Mouse (Mus musculus) lung, embryonic 16.5 days (tissue): ENCODE data around the gene Ddx42. TPM values are rescaled to one million over a fixed set of nuclear protein-coding genes. Genes with fewer than 3 reads are reported as not detected.

Experiments
- ATAC-seq: fragments of 200-750 bp; cut with Nextera tagmentation; 2 replicates; pipeline ENCODE4 v1.8.0; 2017; ENCODE audit warnings: low read depth, mild to moderate bottlenecking, moderate library complexity
- H3K27ac ChIP-seq: fragments of 300-500 bp; sonication (generic); 2 replicates; pipeline ENCODE4 v1.5.1; 2014; ENCODE audit warnings: mild to moderate bottlenecking, control low read depth, low read length
- H3K27me3 ChIP-seq: fragments of 300-500 bp; sonication (generic); 2 replicates; pipeline ENCODE4 v1.6.1; 2014; ENCODE audit warnings: low read depth, low read length, mixed read lengths; ENCODE audit not compliant: control insufficient read depth, insufficient read depth
- H3K36me3 ChIP-seq: fragments of 300-500 bp; sonication (generic); 2 replicates; pipeline ENCODE4 v1.6.1; 2014; ENCODE audit warnings: low read length; ENCODE audit not compliant: control insufficient read depth, insufficient read depth
- H3K4me1 ChIP-seq: fragments of 300-500 bp; sonication (generic); replicated peaks from 2 replicates; pipeline ENCODE4 v1.6.1; 2014; ENCODE audit warnings: low read length, mixed read lengths; ENCODE audit not compliant: control insufficient read depth, insufficient read depth
- H3K4me2 ChIP-seq: fragments of 300-500 bp; sonication (generic); 2 replicates; pipeline ENCODE4 v1.6.1; 2014; ENCODE audit warnings: low read depth, low read length, control low read depth
- H3K4me3 ChIP-seq: fragments of 300-500 bp; sonication (generic); 2 replicates; pipeline ENCODE4 v1.5.1; 2014; ENCODE audit warnings: mild to moderate bottlenecking, low read length, control low read depth
- H3K9ac ChIP-seq: fragments of 300-500 bp; sonication (generic); 2 replicates; pipeline ENCODE4 v1.6.1; 2014; ENCODE audit warnings: low read length, control low read depth
- H3K9me3 ChIP-seq: fragments of 300-500 bp; sonication (generic); 2 replicates; pipeline ENCODE4 v1.6.1; 2016; ENCODE audit warnings: low read length; ENCODE audit not compliant: control insufficient read depth
- WGBS: fragments of 180-500 bp; shearing (Covaris S2); extraction: QIAGEN DNeasy Blood & Tissue Kit; methylation state at CpG from one replicate; pipeline ENCODE4 v1.1.7; 2014; 5-methylcytosine and 5-hydroxymethylcytosine counted together
- polyA plus RNA-seq: library from polyadenylated mRNA; unstranded; fragments of >200 nt; fragmentation: Nextera tagmentation; extraction: Ambion mirVana; gene quantifications from 2 replicates; pipeline ENCODE4 v1.2.1, GENCODE M21; 2015

The Ddx42 gene
- polyA plus RNA-seq, 1 experiment from 2014 or later, result 72.9 TPM

DNA sequence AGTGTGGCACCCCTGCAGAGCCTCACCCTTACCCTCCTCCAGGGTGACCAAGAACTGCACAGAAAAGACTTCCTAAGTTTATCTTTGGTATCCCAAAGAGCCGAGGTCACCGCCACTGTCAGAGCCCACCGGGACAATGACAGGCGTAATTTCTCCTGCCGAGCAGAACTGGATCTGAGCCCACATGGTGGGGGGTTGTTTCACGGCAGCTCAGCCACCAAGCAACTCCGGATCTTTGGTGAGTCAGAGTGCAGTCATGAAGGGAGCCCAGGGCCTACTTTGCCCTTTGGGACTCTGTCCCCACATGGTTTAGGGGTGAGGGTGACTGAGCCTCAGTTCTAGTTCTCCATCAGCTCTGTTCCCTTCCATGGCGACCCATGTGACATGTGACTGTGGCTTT is 67.4 kb downstream of the Ddx42 start:
- Histone ChIP-seq H3K4me1 (0 out of 2 replicates have a peak, but pooled peaks cover 4% of the 10 kb centered on the region), H3K9me3 (no peaks in the 10 kb centered on the region), H3K4me2 (no peak overlapping the region), H3K9ac (no peak overlapping the region), H3K27ac (no peak overlapping the region), H3K4me3 (no peak overlapping the region), H3K27me3 (no peaks in the 10 kb centered on the region), H3K36me3 (no peaks in the 10 kb centered on the region)
- WGBS, result 47% methylated on average over 8 of the region's 8 CpGs
- no peak for ATAC-seq

DNA sequence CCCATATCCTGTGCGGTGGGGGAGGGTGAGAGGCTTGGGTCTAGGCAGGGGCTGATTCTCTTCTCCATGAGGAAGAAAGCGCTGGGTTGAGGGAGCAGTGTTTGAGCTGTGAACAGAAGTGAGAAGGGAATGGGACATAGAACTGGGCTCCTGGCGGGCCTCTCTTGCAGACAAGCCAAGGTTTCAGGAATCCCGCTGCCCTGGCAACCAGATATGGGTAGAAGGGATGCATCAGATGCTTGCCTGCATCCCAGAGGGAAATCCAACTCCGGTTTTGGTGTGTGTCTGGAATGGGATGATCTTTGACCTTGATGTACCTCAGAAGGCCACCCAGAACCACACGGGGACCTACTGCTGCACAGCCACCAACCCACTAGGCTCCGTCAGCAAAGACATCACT is 69.5 kb downstream of the Ddx42 start:
- H3K9ac ChIP-seq, result no peak overlapping the region
- no peak overlapping the region for H3K4me3 ChIP-seq
- ATAC-seq, result no peak
- 0 out of 2 replicates have a peak, but pooled peaks cover 4% of the 10 kb centered on the region for H3K4me1 ChIP-seq
- H3K27me3 ChIP-seq, result no peaks in the 10 kb centered on the region
- H3K4me2 ChIP-seq, result no peak overlapping the region
- 84% methylated on average over 7 of the region's 7 CpGs for WGBS
- H3K36me3 ChIP-seq, result no peaks in the 10 kb centered on the region
- no peaks in the 10 kb centered on the region for H3K9me3 ChIP-seq
- H3K27ac ChIP-seq, result no peak overlapping the region

DNA sequence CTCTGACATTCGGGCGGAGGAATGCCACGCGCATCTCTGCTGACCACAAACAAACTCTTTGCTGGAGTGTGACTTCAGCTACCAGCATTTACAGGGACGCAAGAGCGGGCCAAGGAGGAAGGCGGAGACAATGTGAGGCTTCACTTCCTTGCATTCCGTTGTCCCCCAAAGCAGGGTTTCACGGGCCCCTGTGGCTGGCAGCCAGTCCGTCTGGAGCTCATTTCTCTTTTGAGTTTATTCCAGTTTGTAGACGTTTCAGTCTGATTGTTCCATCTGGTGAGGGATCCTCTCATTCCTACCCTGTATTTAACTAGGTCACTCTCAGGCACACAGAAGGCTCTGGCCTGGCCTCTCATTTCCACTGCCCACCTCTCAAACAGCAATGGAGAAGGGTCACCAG is 70.3 kb downstream of the Ddx42 start:
- Histone ChIP-seq H3K27ac (no peak overlapping the region), H3K4me3 (no peak overlapping the region)

DNA sequence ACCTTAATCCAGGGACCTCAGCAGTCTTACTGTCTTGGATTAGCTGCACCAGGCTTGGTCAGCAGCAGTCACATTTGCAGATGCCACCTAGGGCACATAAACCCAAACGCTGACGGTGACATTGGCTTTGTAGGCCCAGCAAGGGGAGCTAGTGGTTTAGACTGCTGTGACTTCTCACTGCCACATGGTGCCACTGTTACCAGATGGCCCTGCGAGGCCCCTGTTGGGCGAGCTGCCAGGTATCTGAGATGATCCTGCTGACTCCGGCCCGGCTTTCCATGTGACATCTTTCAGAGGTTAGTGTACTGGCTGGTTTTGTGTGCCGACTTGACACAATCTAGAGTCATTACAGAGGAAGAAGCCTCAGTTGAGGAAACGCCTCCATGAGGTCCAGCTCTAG is 72.6 kb downstream of the Ddx42 start:
- Histone ChIP-seq H3K9me3 (no peaks in the 10 kb centered on the region), H3K27me3 (no peaks in the 10 kb centered on the region), H3K4me3 (no peak overlapping the region), H3K9ac (no peak overlapping the region), H3K4me2 (no peak overlapping the region), H3K4me1 (0 out of 2 replicates have a peak, but pooled peaks cover 4% of the 10 kb centered on the region), H3K27ac (no peak overlapping the region), H3K36me3 (no peaks in the 10 kb centered on the region)
- WGBS, result 44% methylated on average over 8 of the region's 8 CpGs
- no peak; the same call in 1 of the 2 replicates for ATAC-seq

More for the DNA sequence above, 70.3 kb downstream of the Ddx42 start:
- Histone ChIP-seq H3K36me3 (no peaks in the 10 kb centered on the region), H3K27me3 (no peaks in the 10 kb centered on the region), H3K4me1 (0 out of 2 replicates have a peak, but pooled peaks cover 4% of the 10 kb centered on the region), H3K9me3 (no peaks in the 10 kb centered on the region), H3K4me2 (no peak overlapping the region), H3K9ac (no peak overlapping the region; the same call in 1 of the 2 replicates)
- 47% methylated on average over 11 of the region's 11 CpGs for WGBS
- ATAC-seq, result no peak

DNA sequence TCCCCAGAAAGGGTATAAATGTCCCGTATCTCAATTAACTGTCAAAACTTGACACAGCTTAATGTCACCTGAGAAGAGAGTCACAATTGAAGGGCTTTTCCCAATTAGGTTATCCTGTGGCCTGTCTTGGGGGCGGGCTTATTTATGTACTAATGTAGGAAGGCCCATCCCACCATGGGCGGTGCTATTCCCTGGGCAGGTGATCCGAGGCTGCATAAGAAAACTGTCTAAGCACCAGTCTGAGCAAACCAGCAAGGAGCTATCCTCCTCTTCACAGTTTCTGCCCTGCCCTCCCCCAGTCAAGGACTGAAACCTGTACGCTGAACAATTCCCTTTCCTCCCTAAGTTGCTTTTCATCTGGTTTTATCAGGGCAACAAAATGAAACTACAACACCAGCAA is 73.7 kb downstream of the Ddx42 start:
- Histone ChIP-seq H3K4me1 (0 out of 2 replicates have a peak, but pooled peaks cover 4% of the 10 kb centered on the region), H3K27ac (no peak overlapping the region), H3K4me3 (no peak overlapping the region), H3K36me3 (no peaks in the 10 kb centered on the region), H3K4me2 (no peak overlapping the region), H3K9me3 (no peaks in the 10 kb centered on the region), H3K9ac (no peak overlapping the region), H3K27me3 (no peaks in the 10 kb centered on the region)
- no peak for ATAC-seq
- 88% methylated on average over 5 of the region's 5 CpGs for WGBS

GRCm38 (mm10) chr11:106291861-106292260 is 75.1 kb downstream of the Ddx42 start:
- Histone ChIP-seq H3K9ac (no peak overlapping the region), H3K4me1 (0 out of 2 replicates have a peak, but pooled peaks cover 4% of the 10 kb centered on the region), H3K27me3 (no peaks in the 10 kb centered on the region), H3K9me3 (no peaks in the 10 kb centered on the region), H3K36me3 (no peaks in the 10 kb centered on the region), H3K4me3 (no peak overlapping the region), H3K27ac (no peak overlapping the region), H3K4me2 (no peak overlapping the region)
- no peak for ATAC-seq
- WGBS, result 81% methylated on average over 2 of the region's 2 CpGs

Other genes with a start within 250 kb of the Ddx42 start
- gene Ace, start 249.0 kb upstream of the Ddx42 start, polyA plus RNA-seq, result 16.2 and 17.9 TPM in 2 replicates
- gene Ace3, start 222.3 kb upstream of the Ddx42 start, polyA plus RNA-seq, result 0.34 and 0.45 TPM in 2 replicates
- gene Kcnh6, start 208.8 kb upstream of the Ddx42 start, polyA plus RNA-seq, result 0.23 and 0.34 TPM in 2 replicates
- 58.8 and 63.4 TPM in 2 replicates for gene Dcaf7, start 180.1 kb upstream of the Ddx42 start, polyA plus RNA-seq
- gene Taco1, start 150.9 kb upstream of the Ddx42 start, polyA plus RNA-seq, result 8.6 and 10.4 TPM in 2 replicates
- 13.9 and 15.8 TPM in 2 replicates for gene Map3k3, start 132.3 kb upstream of the Ddx42 start, polyA plus RNA-seq
- not detected in 2 replicates for gene Gm10840, start 56.1 kb upstream of the Ddx42 start, polyA plus RNA-seq
- 218 and 247 TPM in 2 replicates for gene Limd2, start 56.1 kb upstream of the Ddx42 start, polyA plus RNA-seq
- gene Strada, start 14.8 kb upstream of the Ddx42 start, polyA plus RNA-seq, result 22.7 and 24.2 TPM in 2 replicates
- 91.9 and 96.3 TPM in 2 replicates for gene Ccdc47, start 582 bp upstream of the Ddx42 start, polyA plus RNA-seq
- 42.9 and 48.7 TPM in 2 replicates for gene Ftsj3, start 39.2 kb downstream of the Ddx42 start, polyA plus RNA-seq
- 242 and 250 TPM in 2 replicates for gene Psmc5, start 39.2 kb downstream of the Ddx42 start, polyA plus RNA-seq
- gene Smarcd2, start 56.0 kb downstream of the Ddx42 start, polyA plus RNA-seq, result 69.3 and 71.4 TPM in 2 replicates
- gene Tcam1, start 59.7 kb downstream of the Ddx42 start, polyA plus RNA-seq, result 0.26 and 0.29 TPM in 2 replicates
- gene Gh, start 84.9 kb downstream of the Ddx42 start, polyA plus RNA-seq, result not detected in 2 replicates
- 4.7 and 6.8 TPM in 2 replicates for gene Cd79b, start 97.8 kb downstream of the Ddx42 start, polyA plus RNA-seq
- gene Scn4a, start 136.4 kb downstream of the Ddx42 start, polyA plus RNA-seq, result 0.03 and 0.06 TPM in 2 replicates
- gene Prr29, start 148.5 kb downstream of the Ddx42 start, polyA plus RNA-seq, result 2.0 and 4.4 TPM in 2 replicates
- 108 and 126 TPM in 2 replicates for gene Icam2, start 171.1 kb downstream of the Ddx42 start, polyA plus RNA-seq